Mouse (Mus musculus) lung, postnatal 14 days (tissue): ENCODE results near the gene Ercc5.
A peak's percentile ranks its signal among the peaks of the same experiment; 100 is the strongest.

ENCODE experiments used
- DNase-seq: peaks from one replicate; pipeline ENCODE4 v3.0.0; 2021

Gene Ercc5

GRCm38 (mm10) chr1:44147563-44148381 lies at the start of gene Ercc5:
Ercc5 (plus strand) TSS chr1:44147744.
- DNase-seq = peak; percentile 88

GRCm38 (mm10) chr1:44101448-44102225 lies 45.9 kb upstream of the Ercc5 start:
- peak; percentile 16 for DNase-seq

- peak; percentile 93 for DNase-seq
Observed at GRCm38 (mm10) chr1:44102259-44102717, 45.3 kb upstream of the Ercc5 start, which contains the start of gene Tex30. Tex30 (minus strand) TSS chr1:44102441.

GRCm38 (mm10) chr1:44102939-44103338 lies 44.6 kb upstream of the Ercc5 start:
- no peak for DNase-seq

GRCm38 (mm10) chr1:44117571-44117970 lies 30.0 kb upstream of the Ercc5 start:
- no peak for DNase-seq

GRCm38 (mm10) chr1:44118239-44119054 lies 29.1 kb upstream of the Ercc5 start, which contains the start of the genes Kdelc1 and Bivm:
Kdelc1 (minus strand) TSS chr1:44118808.
Bivm (plus strand) TSS chr1:44118957.
- peak; percentile 88 for DNase-seq

- peak; percentile 84 for DNase-seq
Observed at GRCm38 (mm10) chr1:44119201-44120073, 28.1 kb upstream of the Ercc5 start.

- no peak for DNase-seq
Observed at GRCm38 (mm10) chr1:44120074-44120406, 27.5 kb upstream of the Ercc5 start.

- no peak for DNase-seq
Observed at GRCm38 (mm10) chr1:44122256-44122655, 25.3 kb upstream of the Ercc5 start.

- DNase-seq = no peak
Observed at GRCm38 (mm10) chr1:44125590-44125989, 22.0 kb upstream of the Ercc5 start.

- DNase-seq = no peak
Observed at GRCm38 (mm10) chr1:44129929-44130581, 17.5 kb upstream of the Ercc5 start.

GRCm38 (mm10) chr1:44140232-44140631 lies 7.3 kb upstream of the Ercc5 start:
- no peak for DNase-seq

GRCm38 (mm10) chr1:44142747-44143146 lies 4.8 kb upstream of the Ercc5 start:
- DNase-seq = no peak

- DNase-seq = no peak
Observed at GRCm38 (mm10) chr1:44148706-44149105, 1.2 kb downstream of the Ercc5 start.

- no peak for DNase-seq
Observed at GRCm38 (mm10) chr1:44155287-44155686, 7.7 kb downstream of the Ercc5 start.

- DNase-seq = no peak
Observed at GRCm38 (mm10) chr1:44158317-44158716, 10.8 kb downstream of the Ercc5 start.

GRCm38 (mm10) chr1:44161818-44162217 lies 14.3 kb downstream of the Ercc5 start:
- no peak for DNase-seq

GRCm38 (mm10) chr1:44162389-44162788 lies 14.8 kb downstream of the Ercc5 start:
- DNase-seq = no peak

- no peak for DNase-seq
Observed at GRCm38 (mm10) chr1:44167859-44168383, 20.4 kb downstream of the Ercc5 start.

- no peak for DNase-seq
Observed at GRCm38 (mm10) chr1:44172656-44173055, 25.1 kb downstream of the Ercc5 start.

GRCm38 (mm10) chr1:44173903-44174302 lies 26.4 kb downstream of the Ercc5 start:
- DNase-seq = no peak
